Mouse (Mus musculus) adrenal gland, postnatal 36 days (tissue): Measurements from ENCODE around the gene Gm10974. TPM values are rescaled to one million over a fixed set of nuclear protein-coding genes. Genes with fewer than 3 reads are reported as not detected.

ENCODE experiments used
- DNase-seq, 2 experiments: peaks; one replicate each; pipeline ENCODE4 v3.0.0; 2021; ENCODE audit warnings: mixed read lengths in 1 of 2
- microRNA-seq: library from miRNA; unstranded; fragments of <30 nt; microRNA quantifications from one replicate; pipeline ENCODE4 v1.2.0, GENCODE M21; 2021
- total RNA-seq, 2 experiments: library from RNA; stranded (reverse); gene quantifications; 2 replicates each; pipeline ENCODE4 v1.2.3; 2021

The Gm10974 gene
- total RNA-seq, 2 experiments from 2014 or later: not detected

- DNase-seq: peak; percentile 45 to 56
Measured at GRCm38 (mm10) chr7:66405951-66406721, 40.4 kb downstream of the Gm10974 start.

- peak; percentile 47 to 52 for DNase-seq
Measured at GRCm38 (mm10) chr7:66406971-66407370, 41.3 kb downstream of the Gm10974 start.

GRCm38 (mm10) chr7:66409433-66409832, 43.7 kb downstream of the Gm10974 start:
- peak; percentile 35 to 64 for DNase-seq

- DNase-seq: no peak
Measured at GRCm38 (mm10) chr7:66413093-66413492, 47.4 kb downstream of the Gm10974 start.

GRCm38 (mm10) chr7:66416829-66417228, 51.1 kb downstream of the Gm10974 start:
- DNase-seq: no peak

GRCm38 (mm10) chr7:66418981-66419380, 53.3 kb downstream of the Gm10974 start:
- peak; percentile 66 to 75 for DNase-seq

GRCm38 (mm10) chr7:66421903-66422302, 56.2 kb downstream of the Gm10974 start:
- no peak for DNase-seq

- no peak for DNase-seq
Measured at GRCm38 (mm10) chr7:66427053-66427436, 61.3 kb downstream of the Gm10974 start.

- peak; percentile 63 to 69 for DNase-seq
Measured at GRCm38 (mm10) chr7:66427437-66428161, 61.9 kb downstream of the Gm10974 start, which contains the start of gene Aldh1a3. Gene Aldh1a3 (minus strand): TSS chr7:66427517.

- DNase-seq: peak; percentile 66 to 70
Measured at GRCm38 (mm10) chr7:66434453-66434935, 68.8 kb downstream of the Gm10974 start.

Small RNA genes within 50 kb of the gene (microRNA-seq; reads per million reads assigned to microRNA genes)
- gene Mir7057: not detected

Other genes with a start within 250 kb of the Gm10974 start
- gene Lrrk1, start 22.4 kb downstream of the Gm10974 start, total RNA-seq: 10 to 100 TPM; 15.3 to 15.5 TPM
- 10 to 100 TPM in 1 of 2 experiments, 1 to 10 TPM in 1; 9.2 to 10.4 TPM for gene Aldh1a3, start 61.6 kb downstream of the Gm10974 start, total RNA-seq